Mouse (Mus musculus) megakaryocyte, embryonic 14.5 days (primary cell): ENCODE results near the gene Fblim1.

Experiments used
- FLI1 ChIP-seq: IDR thresholded peaks from 2 replicates; pipeline ENCODE4 v1.6.1; 2012; ENCODE audit warnings: low read length, inconsistent platforms, mixed read lengths
- GATA1 ChIP-seq: IDR thresholded peaks from 3 replicates; pipeline ENCODE4 v1.6.1; 2012; ENCODE audit warnings: mixed read lengths, low read length, inconsistent platforms, borderline replicate concordance

DNA sequence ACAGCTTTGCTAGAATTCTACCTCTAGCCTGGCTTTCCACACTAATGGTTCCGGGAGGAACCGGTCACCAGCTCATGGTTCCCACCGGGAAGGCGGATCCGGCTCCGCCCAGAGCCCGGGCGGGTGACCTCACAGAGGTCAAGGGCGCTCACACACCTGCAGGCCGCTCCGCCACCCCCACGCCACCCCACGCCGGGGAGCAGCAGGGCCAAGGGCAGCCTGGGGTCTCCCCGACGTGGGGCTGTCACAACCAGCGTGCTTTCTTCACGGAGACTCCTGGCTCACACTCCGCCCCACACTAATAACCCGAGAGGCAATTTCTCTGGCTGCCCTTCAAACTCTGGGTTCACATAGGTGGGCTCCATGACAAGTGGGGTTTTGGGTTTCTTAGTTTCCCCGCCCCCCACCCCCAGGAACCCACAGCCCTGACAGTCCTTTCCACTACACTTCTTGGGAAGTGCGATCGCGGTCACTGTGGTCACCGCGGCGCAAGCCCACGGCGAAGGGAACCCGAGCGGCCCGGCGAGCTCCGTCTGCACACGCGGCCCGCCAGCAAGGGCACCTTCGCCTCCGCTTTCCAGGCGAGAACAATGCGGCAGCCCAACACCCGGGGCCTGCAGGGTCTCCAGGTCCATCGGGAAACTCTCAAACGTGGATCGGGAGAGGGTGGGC lies 60.7 kb downstream of the Fblim1 start:
- TF ChIP-seq GATA1 (no peak), FLI1 (no peak)
